Mouse (Mus musculus) bone marrow, adult 2 months (tissue): ENCODE measurements around the gene Ica1. TPM values are rescaled to one million over a fixed set of nuclear protein-coding genes. Genes with fewer than 3 reads are reported as not detected.

ENCODE experiments used
- H3K27ac ChIP-seq: fragments of 200-500 bp; 2 replicates; pipeline ENCODE4 v1.5.1; 2012; ENCODE audit warnings: low read depth, mild to moderate bottlenecking, control low read depth, inconsistent platforms, low read length; ENCODE audit not compliant: control insufficient read depth, poor library complexity, insufficient read depth
- H3K4me1 ChIP-seq: fragments of 200-500 bp; 2 replicates; pipeline ENCODE4 v1.6.1; 2011; ENCODE audit warnings: low read length; ENCODE audit not compliant: control insufficient read depth, insufficient read depth
- H3K4me3 ChIP-seq: fragments of 200-500 bp; replicated peaks from 2 replicates; pipeline ENCODE3; 2011; ENCODE audit warnings: mild to moderate bottlenecking, low read depth, low read length, control low read depth; ENCODE audit not compliant: control insufficient read depth
- CTCF ChIP-seq: fragments of 200-500 bp; IDR thresholded peaks from 2 replicates; pipeline ENCODE4 v1.5.1; 2011; ENCODE audit warnings: low read length, control low read depth; ENCODE audit not compliant: control insufficient read depth, insufficient read depth
- POLR2A ChIP-seq: fragments of 200-500 bp; IDR thresholded peaks from 2 replicates; pipeline ENCODE4 v1.6.1; 2011; ENCODE audit warnings: low read depth, mild to moderate bottlenecking, control low read depth, low read length, borderline replicate concordance; ENCODE audit not compliant: control insufficient read depth
- WGBS: fragments of 180-500 bp; shearing (Covaris S2); methylation state at CpG from one replicate; pipeline ENCODE4 v1.1.7; 2018; 5-methylcytosine and 5-hydroxymethylcytosine counted together
- polyA plus RNA-seq: library from polyadenylated mRNA; stranded (reverse); fragments of >200 nt; gene quantifications from 2 replicates; pipeline ENCODE4 v1.2.4, GENCODE M21; 2011; ENCODE audit warnings: low replicate concordance; ENCODE audit not compliant: missing spikeins, insufficient read depth, insufficient read length

Ica1 gene
- polyA plus RNA-seq, 1 experiment, result 14.6 TPM

DNA sequence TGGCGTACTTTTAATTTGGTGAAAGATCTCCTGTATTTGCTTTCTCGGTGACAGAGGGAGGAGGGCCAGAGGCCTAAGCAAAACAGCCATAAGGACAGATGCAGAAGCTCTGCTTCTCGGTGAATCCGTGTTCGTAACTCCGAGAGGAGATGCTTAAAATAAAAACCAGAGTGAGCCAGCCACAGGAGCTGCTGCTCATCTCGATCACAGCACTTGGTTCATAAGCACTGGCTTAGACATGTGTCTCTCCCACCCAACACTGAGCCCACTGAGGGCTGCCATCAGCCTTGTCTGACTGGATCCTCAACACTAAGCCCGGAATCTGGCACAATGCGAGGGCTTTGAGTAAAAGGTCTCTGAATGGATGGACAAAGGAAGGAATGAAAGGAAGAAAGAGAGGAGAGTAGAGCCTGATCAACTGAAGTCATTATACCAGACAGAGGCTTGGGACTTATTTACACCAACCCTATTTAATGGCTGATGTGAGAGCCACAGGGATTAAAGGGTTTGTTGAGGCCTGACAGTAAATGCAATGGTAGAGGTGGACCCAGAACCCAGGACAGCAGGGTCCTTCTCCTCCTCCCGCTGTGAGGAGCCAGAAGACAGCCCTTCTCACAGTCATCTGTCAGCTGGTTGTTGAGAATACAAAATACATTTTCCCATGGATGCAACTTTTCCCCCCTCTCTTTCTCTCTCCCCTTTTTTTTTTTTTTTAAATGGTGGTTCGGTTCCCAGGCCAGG, 85.0 kb downstream of the Ica1 start:
- peaks cover 4% of the 10 kb centered on the region; the same call in 1 of the 2 replicates for H3K4me1 ChIP-seq
- TF ChIP-seq CTCF, result no peak
- TF ChIP-seq POLR2A, result no peak
- no peak overlapping the region for H3K4me3 ChIP-seq
- 87% methylated on average over 11 of the region's 11 CpGs for WGBS
- no peak overlapping the region for H3K27ac ChIP-seq

- H3K4me1 ChIP-seq, result peaks cover 4% of the 10 kb centered on the region; the same call in 1 of the 2 replicates
- WGBS, result 26% methylated on average over 2 of the region's 2 CpGs
- peak overlapping the region; percentile 81 for H3K27ac ChIP-seq
- TF ChIP-seq CTCF (no peak), POLR2A (no peak)
- no peak overlapping the region for H3K4me3 ChIP-seq
These were observed 86.9 kb downstream of the Ica1 start for GRCm38 (mm10) chr6:8691199-8691975.

DNA sequence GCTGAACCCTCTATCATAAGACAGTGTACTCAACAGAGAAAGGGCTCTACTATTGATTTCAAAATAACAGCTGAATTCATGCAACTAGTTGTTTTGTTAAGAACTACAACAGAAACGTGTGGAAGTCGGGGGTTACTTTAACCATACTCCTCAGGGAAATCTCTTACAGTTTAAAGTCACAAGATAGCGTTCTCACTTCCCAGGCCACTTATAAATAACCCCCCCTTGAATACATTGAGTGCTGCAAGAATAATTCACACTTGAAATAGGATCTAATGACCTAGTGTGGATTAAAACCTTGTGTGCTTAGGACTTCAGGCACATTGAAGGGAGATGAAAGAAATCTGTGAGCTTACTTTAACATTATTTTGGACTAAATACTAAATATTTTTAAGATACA, 87.8 kb downstream of the Ica1 start:
- WGBS, result 39% methylated on average over 3 of the region's 3 CpGs
- Histone ChIP-seq H3K4me3 (no peak overlapping the region), H3K4me1 (peaks cover 4% of the 10 kb centered on the region; the same call in 1 of the 2 replicates), H3K27ac (peak overlapping the region; percentile 34; the same call in 1 of the 2 replicates)
- no peak for TF ChIP-seq CTCF
- no peak for TF ChIP-seq POLR2A

DNA sequence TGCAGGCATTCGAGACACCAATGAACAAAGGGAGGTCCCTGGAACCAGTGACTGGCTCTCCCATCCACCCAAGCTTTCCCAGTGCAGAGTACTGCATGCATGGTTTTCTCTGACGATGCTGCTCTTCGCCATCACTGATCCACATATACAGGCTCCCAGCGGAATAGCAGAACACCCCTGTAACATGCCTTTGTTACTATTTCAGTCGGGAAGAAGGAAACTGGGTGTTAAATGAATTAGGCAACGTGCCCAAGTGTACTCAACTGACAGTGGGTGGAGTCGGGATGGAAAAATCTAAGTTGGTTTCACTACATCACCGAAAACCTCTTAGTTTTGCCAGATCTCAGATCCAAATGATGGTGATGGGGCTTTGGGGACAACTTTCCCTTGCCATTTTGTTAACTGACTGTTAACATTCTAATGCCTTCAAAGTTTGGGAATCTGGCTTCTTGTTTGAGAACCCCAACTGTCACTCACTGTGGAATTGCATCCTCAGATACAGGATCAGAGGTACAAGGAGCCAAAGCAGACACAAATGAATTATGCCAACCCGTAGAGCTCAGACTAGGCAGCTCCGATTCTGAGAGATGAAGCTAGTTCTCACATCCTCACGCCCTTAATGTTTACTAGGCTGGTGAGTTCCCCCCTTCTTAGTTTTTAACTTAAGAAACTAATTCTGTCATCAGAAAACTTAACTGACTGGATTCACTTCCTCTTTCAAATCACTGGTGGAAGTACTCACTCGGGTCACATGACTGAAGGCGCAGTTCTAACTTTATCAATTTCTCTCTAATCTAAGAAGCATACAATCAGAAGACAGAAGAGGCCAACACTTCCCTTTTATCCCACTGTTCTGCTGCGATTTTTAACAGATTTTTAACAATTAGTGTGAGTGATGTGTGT, 91.4 kb downstream of the Ica1 start:
- 39% methylated on average over 14 of the region's 14 CpGs for WGBS
- Histone ChIP-seq H3K4me3 (no peak overlapping the region), H3K27ac (peak overlapping the region; percentile 51), H3K4me1 (peaks cover 4% of the 10 kb centered on the region; the same call in 1 of the 2 replicates)
- TF ChIP-seq POLR2A (no peak), CTCF (no peak)

DNA sequence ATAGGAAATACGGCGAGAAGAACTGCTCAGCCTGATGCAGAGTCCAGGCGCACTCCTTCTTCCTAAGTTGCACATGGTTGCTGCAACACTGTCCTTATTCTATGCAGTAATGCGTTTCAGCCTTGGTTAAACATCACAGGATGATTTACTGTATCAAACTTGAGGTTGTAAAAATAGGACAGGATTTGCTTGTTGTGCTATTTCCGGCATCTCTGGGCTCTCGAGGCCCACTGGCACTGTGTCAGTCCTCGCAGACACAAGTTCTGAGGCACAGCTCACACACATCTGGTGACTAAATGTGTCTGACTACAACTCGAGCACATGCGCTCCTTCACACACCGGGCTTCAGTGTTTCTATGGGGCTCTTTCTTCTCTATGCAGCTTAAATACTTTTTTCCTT, 94.9 kb downstream of the Ica1 start:
- TF ChIP-seq CTCF, result no peak
- no peak for TF ChIP-seq POLR2A
- Histone ChIP-seq H3K4me1 (no peaks in the 10 kb centered on the region; the same call in 1 of the 2 replicates), H3K27ac (no peak overlapping the region), H3K4me3 (no peak overlapping the region)
- 83% methylated on average over 10 of the region's 10 CpGs for WGBS

DNA sequence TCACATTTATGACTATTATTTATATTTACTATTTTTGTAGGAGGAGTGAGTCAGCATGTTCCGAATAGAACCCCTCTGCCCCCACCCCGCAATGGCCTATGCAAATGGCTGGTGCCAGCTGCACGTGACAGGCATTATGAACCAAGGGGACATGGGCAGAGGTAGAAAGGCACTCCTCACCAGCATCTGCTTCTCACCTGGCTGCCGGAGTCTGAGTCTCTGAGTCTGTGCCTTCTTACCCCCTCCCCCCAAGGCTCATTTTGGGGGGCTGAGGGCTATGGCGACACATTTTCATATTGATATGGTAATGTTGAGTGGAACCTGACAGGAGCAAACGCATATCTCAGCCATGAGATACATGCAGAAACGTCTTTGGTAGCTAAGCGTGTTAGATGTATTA, 97.4 kb downstream of the Ica1 start:
- Histone ChIP-seq H3K4me3 (no peak overlapping the region), H3K4me1 (no peaks in the 10 kb centered on the region; the same call in 1 of the 2 replicates), H3K27ac (no peak overlapping the region)
- TF ChIP-seq CTCF (no peak), POLR2A (no peak)
- WGBS, result 87% methylated on average over 8 of the region's 8 CpGs

- 85% methylated on average over 4 of the region's 4 CpGs for WGBS
- H3K4me1 ChIP-seq, result no peaks in the 10 kb centered on the region; the same call in 1 of the 2 replicates
- TF ChIP-seq CTCF, result no peak
- TF ChIP-seq POLR2A, result no peak
- H3K4me3 ChIP-seq, result no peak overlapping the region
- H3K27ac ChIP-seq, result no peak overlapping the region
These were observed 105.3 kb downstream of the Ica1 start for GRCm38 (mm10) chr6:8673013-8673412.
